Mouse (Mus musculus): ENCODE measurements around the gene Chpf2.

DNA sequence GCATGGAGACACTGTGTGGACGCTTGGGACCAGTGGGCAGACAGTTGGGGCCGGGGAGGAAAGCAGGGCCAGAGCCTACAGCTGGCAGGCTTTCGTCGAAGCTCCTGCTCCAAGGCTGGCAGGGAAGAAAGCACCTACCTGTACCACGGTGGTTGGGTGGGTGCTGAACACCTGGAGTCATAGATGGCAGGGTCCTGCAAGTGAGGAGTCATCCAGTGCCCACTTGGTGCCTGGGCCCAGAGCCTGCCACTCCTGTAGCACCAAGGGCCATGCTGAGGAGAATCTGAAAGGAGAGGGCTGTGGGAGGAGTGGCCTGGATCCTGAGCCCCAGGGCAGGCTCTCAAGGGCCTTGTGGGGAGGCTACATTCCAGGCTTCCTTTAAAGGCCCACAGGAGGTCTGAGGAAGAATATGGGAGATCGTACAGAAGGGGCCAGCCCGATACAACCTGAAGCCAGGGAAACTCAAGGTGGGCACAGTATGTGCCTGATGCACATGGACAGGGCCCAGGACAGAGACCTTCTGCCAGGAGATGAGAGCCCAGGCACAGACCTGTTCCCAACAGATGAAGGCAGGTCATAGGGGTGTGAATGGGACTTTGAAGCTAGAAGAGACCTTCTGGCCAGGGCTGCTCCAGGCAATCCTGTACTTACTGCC lies 36.0 kb downstream of the Chpf2 start:
- TF ChIP-seq CTCF (IDR thresholded peaks at IDR 0.05; ENCODE audit: control insufficient read depth, insufficient read depth, insufficient read length), result no peak
- TF ChIP-seq MAX (IDR thresholded peaks at IDR 0.05), result no peak
- TF ChIP-seq FOSL1 (IDR thresholded peaks at IDR 0.05; ENCODE audit: insufficient read depth, low read length, poor library complexity, severe bottlenecking), result no peak
- no peak for TF ChIP-seq CEBPB (IDR thresholded peaks at IDR 0.05; ENCODE audit: low read depth)
